Mouse (Mus musculus) embryonic facial prominence, embryonic 12.5 days (tissue): ENCODE measurements at regions not wholly inside any gene's neighbourhood (a gene's known extent, or its start where the extent isn't known, plus 50 kb on each side); places are given as distances from the start of the nearest gene placed in this dataset.
A peak's percentile ranks its signal among the peaks of the same experiment; 100 is the strongest.
"Not testable (repeated sequence)": the region's sequence is repeated elsewhere in the genome, so short reads cannot be mapped to it uniquely, and the experiment has no call there.

ENCODE experiments used
- ATAC-seq: fragments of 200-750 bp; cut with Nextera tagmentation; 2 replicates; pipeline ENCODE4 v1.8.0; 2017; ENCODE audit not compliant: insufficient number of reproducible peaks, insufficient read depth, low FRiP score, low TSS enrichment
- H3K27ac ChIP-seq: fragments of 300-500 bp; sonication (generic); 2 replicates; pipeline ENCODE4 v1.5.1; 2016; ENCODE audit warnings: mild to moderate bottlenecking
- H3K27me3 ChIP-seq: fragments of 300-500 bp; sonication (generic); 2 replicates; pipeline ENCODE4 v1.6.1; 2016; ENCODE audit warnings: mild to moderate bottlenecking, moderate library complexity
- H3K36me3 ChIP-seq: fragments of 300-500 bp; sonication (generic); 2 replicates; pipeline ENCODE4 v1.6.1; 2016; ENCODE audit warnings: mild to moderate bottlenecking
- H3K4me1 ChIP-seq: fragments of 300-500 bp; sonication (generic); 2 replicates; pipeline ENCODE4 v1.6.1; 2016
- H3K4me2 ChIP-seq: fragments of 300-500 bp; sonication (generic); replicated peaks from 2 replicates; pipeline ENCODE4 v1.6.1; 2016; ENCODE audit warnings: mild to moderate bottlenecking, moderate library complexity
- H3K4me3 ChIP-seq: fragments of 300-500 bp; sonication (generic); 2 replicates; pipeline ENCODE4 v1.5.1; 2016; ENCODE audit warnings: mild to moderate bottlenecking
- H3K9ac ChIP-seq: fragments of 300-500 bp; sonication (generic); 2 replicates; pipeline ENCODE4 v1.6.1; 2016; ENCODE audit warnings: mild to moderate bottlenecking, moderate library complexity
- H3K9me3 ChIP-seq: fragments of 300-500 bp; sonication (generic); 2 replicates; pipeline ENCODE4 v1.6.1; 2016; ENCODE audit warnings: mild to moderate bottlenecking, moderate library complexity
- WGBS: fragments of 180-500 bp; shearing (Covaris S2); methylation state at CpG from one replicate; pipeline ENCODE4 v1.1.7; 2016; 5-methylcytosine and 5-hydroxymethylcytosine counted together

DNA sequence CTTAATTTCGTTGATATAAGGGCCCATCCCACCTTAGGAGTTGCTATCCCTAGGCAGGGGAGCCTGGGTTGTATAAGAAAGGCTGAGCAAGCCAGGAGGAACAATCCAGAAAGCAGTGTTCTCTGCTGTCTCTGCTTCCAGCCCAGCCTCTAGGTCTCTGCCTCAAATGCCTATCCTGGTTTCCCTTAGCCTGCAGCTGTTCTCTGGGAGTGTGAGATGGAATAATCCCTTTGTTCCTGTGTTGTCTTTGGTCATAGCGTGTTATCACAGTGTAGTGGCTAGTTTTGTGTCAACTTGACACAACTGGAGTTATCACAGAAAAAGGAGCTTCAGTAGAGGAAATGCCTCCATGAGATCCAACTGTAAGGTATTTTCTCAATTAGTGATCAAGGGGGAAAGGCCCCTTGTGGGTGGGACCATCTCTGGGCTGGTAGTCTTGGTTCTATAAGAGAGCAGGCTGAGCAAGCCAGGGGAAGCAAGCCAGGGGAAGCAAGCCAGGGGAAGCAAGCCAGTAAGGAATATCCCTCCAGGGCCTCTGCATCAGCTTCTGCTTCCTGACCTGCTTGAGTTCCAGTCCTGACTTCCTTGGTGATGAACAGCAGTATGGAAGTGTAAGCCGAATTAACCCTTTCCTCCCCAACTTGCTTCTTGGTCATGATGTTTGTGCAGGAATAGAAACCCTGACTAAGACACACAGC lies 64.0 kb downstream of the Rhob start:
- H3K4me2 ChIP-seq, ATAC-seq, H3K36me3 ChIP-seq, H3K27ac ChIP-seq, H3K27me3 ChIP-seq, H3K4me3 ChIP-seq, H3K9me3 ChIP-seq, H3K9ac ChIP-seq: not testable (repeated sequence)
- H3K4me1 ChIP-seq: peaks cover 29% of the 10 kb centered on the region
- WGBS: 84% methylated on average over 3 of the region's 3 CpGs

DNA sequence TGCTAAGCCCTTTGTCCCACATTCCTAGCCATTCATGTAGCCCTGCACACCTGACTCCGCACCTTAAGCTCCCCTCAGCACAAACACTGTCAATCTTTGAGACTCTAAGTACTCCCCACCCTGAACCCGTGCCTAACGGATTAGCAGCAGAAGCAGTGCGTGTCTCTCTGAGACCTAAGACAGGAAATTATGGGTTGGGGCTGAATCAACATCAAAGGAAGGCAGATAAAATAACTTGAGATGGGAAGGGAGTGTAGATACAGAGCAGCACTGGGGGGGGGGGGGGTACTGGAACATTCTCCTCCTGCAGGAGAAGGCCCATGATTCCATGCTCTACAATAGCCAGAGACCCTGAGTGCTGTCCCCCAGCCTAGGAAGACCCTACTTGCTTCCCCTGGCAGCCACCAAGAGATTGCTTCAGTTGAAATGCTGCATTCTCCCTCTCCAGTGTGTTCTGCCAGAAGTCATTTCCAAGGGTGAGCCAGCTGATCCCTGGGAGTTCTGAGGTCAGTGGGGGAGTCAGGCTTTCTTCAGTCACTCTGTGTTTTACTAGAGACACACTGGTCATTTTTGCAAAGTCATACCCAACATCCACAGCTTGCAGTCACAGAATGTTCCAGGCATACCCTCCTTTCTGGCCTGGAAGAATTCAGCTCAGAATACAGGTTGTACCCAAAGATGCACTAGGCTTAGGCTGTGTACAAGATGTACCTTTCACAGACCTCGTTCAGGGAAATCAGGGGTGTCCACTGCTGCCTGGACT lies 71.4 kb downstream of the Rhob start:
- no peak for ATAC-seq
- H3K9me3 ChIP-seq: no peaks in the 10 kb centered on the region
- H3K4me2 ChIP-seq: no peak overlapping the region
- H3K27me3 ChIP-seq: no peaks in the 10 kb centered on the region
- H3K36me3 ChIP-seq: no peaks in the 10 kb centered on the region
- no peak overlapping the region for H3K9ac ChIP-seq
- H3K27ac ChIP-seq: no peak overlapping the region
- 63% methylated on average over 5 of the region's 5 CpGs for WGBS
- no peak overlapping the region for H3K4me3 ChIP-seq
- H3K4me1 ChIP-seq: peaks cover 15% of the 10 kb centered on the region; the same call in 1 of the 2 replicates

DNA sequence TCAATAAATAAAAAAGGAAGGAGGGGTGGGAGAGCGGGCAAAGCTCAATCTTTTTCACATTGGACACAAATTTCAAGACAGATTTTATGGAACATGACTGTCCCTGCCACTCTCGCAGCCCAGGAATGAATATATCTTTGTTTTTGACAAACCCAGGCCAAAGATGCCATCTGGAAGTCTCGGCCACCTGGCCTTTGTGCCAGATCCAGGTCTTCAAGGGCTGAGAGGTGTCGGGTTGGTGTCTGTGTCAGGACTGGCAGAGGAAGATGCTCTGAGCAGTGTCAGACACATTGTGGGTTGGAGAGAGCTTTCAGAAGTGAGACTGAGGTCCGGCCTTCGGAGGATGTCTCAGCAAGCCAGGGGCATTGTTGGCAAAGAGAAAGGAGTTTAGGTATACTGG lies 75.3 kb downstream of the Rhob start:
- H3K27ac ChIP-seq: no peak overlapping the region
- no peaks in the 10 kb centered on the region for H3K36me3 ChIP-seq

DNA sequence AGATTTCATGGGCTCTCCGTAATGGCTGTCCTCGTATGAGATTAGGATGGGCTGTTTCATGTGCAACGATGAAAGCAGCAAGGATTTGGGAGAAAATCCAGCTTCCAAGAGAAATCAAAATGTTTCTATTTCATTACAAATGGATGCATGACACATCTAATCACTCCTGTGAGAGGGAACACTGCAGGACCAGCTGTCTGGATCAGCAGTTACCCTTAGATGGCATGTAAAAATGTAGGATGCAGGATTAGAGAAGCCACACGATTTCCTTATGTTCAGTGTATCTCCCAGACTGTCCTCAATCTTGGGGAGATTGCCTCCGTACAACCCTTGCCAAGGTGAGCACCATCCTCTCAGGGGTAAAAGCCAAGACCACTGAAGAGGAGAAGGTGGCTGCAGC lies 77.1 kb downstream of the Rhob start:
- H3K36me3 ChIP-seq: no peaks in the 10 kb centered on the region
- ATAC-seq: no peak
- 52% methylated on average over 5 of the region's 5 CpGs for WGBS
- H3K27me3 ChIP-seq: no peaks in the 10 kb centered on the region
- no peak overlapping the region for H3K9ac ChIP-seq
- H3K4me1 ChIP-seq: peaks cover 4% of the 10 kb centered on the region; the same call in 1 of the 2 replicates
- H3K27ac ChIP-seq: no peak overlapping the region
- H3K4me2 ChIP-seq: no peak overlapping the region
- H3K9me3 ChIP-seq: no peaks in the 10 kb centered on the region
- H3K4me3 ChIP-seq: no peak overlapping the region

More for the DNA sequence above, 75.3 kb downstream of the Rhob start:
- Histone ChIP-seq H3K4me3 (no peak overlapping the region), H3K9me3 (no peaks in the 10 kb centered on the region), H3K4me2 (no peak overlapping the region), H3K4me1 (peaks cover 7% of the 10 kb centered on the region; the same call in 1 of the 2 replicates), H3K9ac (no peak overlapping the region), H3K27me3 (no peaks in the 10 kb centered on the region)
- no peak for ATAC-seq
- WGBS: 86% methylated on average over 6 of the region's 6 CpGs

DNA sequence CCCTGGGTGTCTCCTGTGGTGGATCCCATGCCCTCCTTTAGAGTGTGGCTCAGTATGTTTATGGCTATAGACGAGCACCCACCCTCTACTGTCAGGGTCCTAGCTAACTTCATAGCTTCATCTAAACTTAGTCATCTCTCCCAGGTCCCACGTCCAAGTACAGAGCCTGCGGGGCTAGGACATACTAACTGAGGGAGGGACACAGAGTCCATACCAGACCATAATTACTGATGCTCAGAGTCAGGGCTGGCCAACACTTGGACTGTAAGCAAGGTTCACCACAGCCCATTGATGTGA lies 78.6 kb downstream of the Rhob start:
- Histone ChIP-seq H3K4me1 (peaks cover 4% of the 10 kb centered on the region; the same call in 1 of the 2 replicates), H3K4me2 (no peak overlapping the region), H3K4me3 (no peak overlapping the region), H3K9ac (no peak overlapping the region), H3K27me3 (no peaks in the 10 kb centered on the region), H3K36me3 (no peaks in the 10 kb centered on the region), H3K27ac (no peak overlapping the region), H3K9me3 (no peaks in the 10 kb centered on the region)
- ATAC-seq: no peak
- WGBS: 87% methylated on average over 3 of the region's 3 CpGs

DNA sequence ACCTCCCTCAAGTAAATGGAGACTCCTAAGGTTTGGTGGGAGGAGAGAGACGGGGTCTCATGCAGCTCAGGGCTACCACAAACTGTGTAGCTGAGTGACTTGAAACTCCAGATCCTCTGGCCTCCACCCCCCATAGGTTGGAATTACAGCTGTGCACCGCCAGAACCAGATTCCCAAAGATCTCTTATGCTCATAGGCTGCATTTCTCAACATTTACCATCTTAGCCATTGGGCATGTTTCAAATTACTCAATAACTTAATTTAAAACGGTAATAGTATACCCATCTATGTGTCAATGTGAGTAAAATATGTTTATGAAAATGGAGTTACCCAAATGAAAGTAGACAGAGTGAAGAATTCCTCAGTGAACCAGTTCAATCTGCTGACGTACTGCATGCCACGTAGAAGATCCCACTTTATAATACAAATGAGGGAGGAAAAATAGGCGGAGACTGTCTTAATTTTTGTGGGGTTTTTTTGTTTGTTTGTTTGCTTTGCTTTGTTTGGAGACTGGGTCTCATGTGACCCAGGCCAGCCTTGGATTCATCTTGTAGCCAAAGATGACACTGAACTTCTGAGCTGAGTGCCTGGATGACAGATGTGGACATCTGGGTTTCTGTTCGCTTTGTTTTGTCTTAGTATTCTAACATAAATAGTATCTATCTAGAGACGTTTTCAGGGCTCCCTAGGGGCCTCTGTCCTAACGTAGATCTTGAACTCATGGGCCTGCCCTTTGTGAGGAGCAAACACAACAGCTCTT lies 79.1 kb downstream of the Rhob start:
- peak; percentile 63; the same call in 1 of the 2 replicates for ATAC-seq
- Histone ChIP-seq H3K27ac (no peak overlapping the region), H3K27me3 (no peaks in the 10 kb centered on the region), H3K4me2 (no peak overlapping the region), H3K36me3 (no peaks in the 10 kb centered on the region), H3K9me3 (no peaks in the 10 kb centered on the region), H3K9ac (no peak overlapping the region), H3K4me1 (peaks cover 4% of the 10 kb centered on the region; the same call in 1 of the 2 replicates), H3K4me3 (no peak overlapping the region)
- WGBS: 51% methylated on average over 9 of the region's 9 CpGs

DNA sequence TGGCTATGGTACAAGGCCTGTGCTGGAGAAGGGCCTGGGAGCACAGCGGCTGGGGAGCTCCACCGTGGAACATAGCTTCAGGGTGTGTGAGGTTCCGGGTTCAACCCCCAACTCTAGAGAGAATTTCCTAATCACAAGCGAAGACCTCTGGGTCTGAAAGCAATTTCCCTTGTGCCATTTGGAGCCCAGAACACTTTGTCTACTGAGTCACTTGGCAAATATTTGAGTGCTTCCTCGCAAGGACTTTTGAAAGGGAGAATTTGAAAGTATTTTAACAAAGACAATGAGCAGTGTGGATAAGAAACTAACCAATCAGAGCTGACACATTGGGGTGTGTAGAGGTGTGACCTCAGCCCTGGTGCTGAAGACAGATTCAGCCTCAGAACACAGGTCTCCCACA lies 80.9 kb downstream of the Rhob start:
- Histone ChIP-seq H3K4me2 (no peak overlapping the region), H3K27me3 (no peaks in the 10 kb centered on the region), H3K27ac (no peak overlapping the region), H3K9me3 (no peaks in the 10 kb centered on the region), H3K9ac (no peak overlapping the region), H3K4me3 (no peak overlapping the region), H3K36me3 (no peaks in the 10 kb centered on the region), H3K4me1 (peaks cover 4% of the 10 kb centered on the region; the same call in 1 of the 2 replicates)
- 62% methylated on average over 5 of the region's 5 CpGs for WGBS
- no peak for ATAC-seq

DNA sequence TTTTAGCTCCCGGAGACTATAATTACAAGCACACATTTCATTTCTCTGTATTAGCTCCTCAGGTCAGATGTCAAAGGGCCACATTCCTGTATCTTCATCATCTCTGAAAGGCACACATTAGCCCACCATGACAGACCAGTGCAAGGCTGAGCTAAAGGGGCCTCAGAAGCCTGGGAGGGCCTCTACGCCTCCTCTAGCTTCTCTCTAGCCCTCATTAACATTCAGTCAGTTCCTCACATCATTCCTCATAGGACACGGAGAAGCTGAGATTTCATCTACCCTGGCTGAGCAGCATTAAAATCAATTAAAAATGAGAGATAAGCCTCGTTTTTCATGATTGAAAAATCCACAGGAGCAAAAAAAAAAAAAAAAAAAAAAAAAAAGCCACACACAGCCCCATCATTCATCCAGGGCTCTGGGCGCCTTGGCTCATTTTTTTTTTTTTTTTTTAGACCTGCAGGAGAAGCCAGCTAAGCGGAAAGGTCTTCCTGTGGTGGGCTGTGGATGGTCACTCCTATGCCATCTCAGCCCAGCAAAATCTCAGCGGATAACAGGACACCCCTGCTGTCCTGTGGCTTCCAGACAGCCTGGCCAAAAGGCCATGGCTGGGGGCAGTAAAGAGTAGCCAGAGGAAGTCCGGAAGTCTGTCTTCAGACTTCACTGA lies 82.5 kb downstream of the Rhob start:
- no peaks in the 10 kb centered on the region for H3K4me1 ChIP-seq
- no peaks in the 10 kb centered on the region for H3K9me3 ChIP-seq
- H3K27me3 ChIP-seq: no peaks in the 10 kb centered on the region
- H3K36me3 ChIP-seq: no peaks in the 10 kb centered on the region
- H3K27ac ChIP-seq: no peak overlapping the region
- H3K9ac ChIP-seq: no peak overlapping the region
- H3K4me2 ChIP-seq: no peak overlapping the region
- WGBS: 53% methylated on average over 8 of the region's 8 CpGs
- ATAC-seq: no peak
- no peak overlapping the region for H3K4me3 ChIP-seq

DNA sequence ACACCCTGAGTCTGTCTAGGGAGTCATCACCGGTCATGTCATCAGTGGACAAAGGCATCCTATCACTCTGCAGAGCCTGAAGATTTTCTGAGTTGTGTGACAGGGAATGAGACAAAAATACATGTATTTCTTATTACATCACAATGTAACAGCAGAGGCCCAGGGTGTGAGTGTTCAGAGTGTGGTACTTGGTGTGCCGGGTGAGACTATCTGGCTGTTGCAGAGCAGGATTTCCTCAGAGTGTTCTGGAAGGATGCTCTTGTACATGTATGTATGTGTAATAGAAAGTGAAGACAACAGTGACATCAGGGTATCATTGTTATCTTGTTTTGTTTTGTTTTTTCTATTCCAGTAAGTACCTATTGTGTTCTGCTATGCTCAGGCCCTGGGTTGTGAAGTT lies 87.7 kb downstream of the Rhob start:
- no peaks in the 10 kb centered on the region for H3K9me3 ChIP-seq
- ATAC-seq: no peak
- WGBS: 98% methylated on average over 2 of the region's 2 CpGs
- H3K9ac ChIP-seq: no peak overlapping the region
- no peak overlapping the region for H3K4me2 ChIP-seq
- peaks cover 7% of the 10 kb centered on the region; the same call in 1 of the 2 replicates for H3K4me1 ChIP-seq
- H3K36me3 ChIP-seq: no peaks in the 10 kb centered on the region
- H3K4me3 ChIP-seq: no peak overlapping the region
- H3K27me3 ChIP-seq: no peaks in the 10 kb centered on the region
- H3K27ac ChIP-seq: no peak overlapping the region

DNA sequence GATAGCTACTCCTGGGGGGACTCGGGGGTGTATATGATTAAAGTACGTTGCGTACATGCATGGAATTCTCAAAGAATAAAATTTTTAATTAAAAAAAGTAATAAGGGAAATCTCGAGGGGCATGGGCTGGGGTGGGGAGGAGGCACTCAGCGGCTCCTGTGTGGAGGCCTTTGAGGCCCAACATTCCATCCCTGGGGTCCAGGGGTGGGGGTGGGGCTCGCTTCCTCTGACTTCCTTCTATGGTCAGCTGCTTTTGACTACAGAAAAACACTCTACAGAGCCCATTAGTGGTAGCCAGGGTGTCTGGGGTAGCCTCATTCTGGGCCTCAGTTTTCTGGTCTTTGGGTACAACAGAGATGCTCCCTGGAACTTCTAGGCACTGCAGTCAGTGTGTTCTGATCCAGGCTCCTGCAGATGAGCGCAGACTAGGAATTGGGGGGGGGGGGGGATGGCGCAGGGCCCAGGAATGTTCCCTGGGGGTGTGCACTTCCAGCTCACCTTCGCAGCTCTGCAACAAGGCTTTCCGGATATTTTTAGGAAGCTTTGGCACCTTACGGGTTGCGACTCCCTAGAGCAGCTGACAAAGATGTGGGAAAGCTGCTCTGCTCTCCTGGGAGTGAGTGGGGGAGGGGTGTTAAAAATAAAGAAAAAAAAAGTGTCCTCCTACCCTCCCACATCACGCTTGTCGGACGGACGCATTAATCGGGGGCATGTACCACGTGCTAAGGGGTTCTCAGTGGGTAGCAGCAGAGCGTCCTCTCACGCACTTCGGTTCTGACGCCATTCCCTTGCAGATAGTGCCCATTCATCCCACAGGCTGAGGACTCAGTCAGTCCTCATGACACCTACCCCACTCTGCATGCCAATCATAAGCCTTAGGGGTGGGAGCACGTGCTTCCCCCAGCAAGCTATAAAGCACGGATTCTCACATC lies 89.1 kb downstream of the Rhob start:
- no peak overlapping the region for H3K9ac ChIP-seq
- H3K4me2 ChIP-seq: no peak overlapping the region
- no peaks in the 10 kb centered on the region for H3K9me3 ChIP-seq
- no peak for ATAC-seq
- H3K36me3 ChIP-seq: no peaks in the 10 kb centered on the region
- 59% methylated on average over 24 of the region's 24 CpGs for WGBS
- H3K27me3 ChIP-seq: no peaks in the 10 kb centered on the region
- no peak overlapping the region for H3K27ac ChIP-seq
- peaks cover 7% of the 10 kb centered on the region; the same call in 1 of the 2 replicates for H3K4me1 ChIP-seq
- no peak overlapping the region for H3K4me3 ChIP-seq

DNA sequence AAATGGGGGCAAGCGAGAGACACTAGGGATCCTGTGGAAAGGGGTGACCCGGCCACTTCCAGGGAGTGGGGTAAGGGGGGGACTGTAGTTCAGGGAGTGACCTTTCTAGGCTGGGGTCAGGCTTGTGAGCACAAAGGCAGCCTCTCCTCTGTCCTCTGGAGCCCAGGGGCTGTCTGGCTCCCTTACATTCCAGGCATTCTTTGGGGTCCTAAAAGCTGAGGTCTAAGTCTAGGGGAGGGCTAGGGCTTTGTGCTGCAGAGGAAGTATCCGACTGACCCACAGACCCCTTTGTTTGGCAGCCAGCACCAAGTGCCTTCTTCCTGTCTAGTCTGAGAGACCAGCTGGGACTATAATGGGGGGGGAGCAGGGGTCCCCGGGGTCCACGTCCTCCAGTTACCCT lies 88.9 kb downstream of the Hs1bp3 start:
- Histone ChIP-seq H3K27me3 (no peaks in the 10 kb centered on the region), H3K4me2 (no peak overlapping the region), H3K36me3 (no peaks in the 10 kb centered on the region), H3K9me3 (no peaks in the 10 kb centered on the region), H3K4me1 (0 out of 2 replicates have a peak, but pooled peaks cover 4% of the 10 kb centered on the region), H3K27ac (no peak overlapping the region), H3K4me3 (no peak overlapping the region), H3K9ac (no peak overlapping the region)
- ATAC-seq: peak; percentile 75; the same call in 1 of the 2 replicates
- WGBS: 16% methylated on average over 5 of the region's 5 CpGs
